Mouse (Mus musculus): ENCODE measurements around the gene Wdr43.
"Not testable (repeated sequence)": the region's sequence is repeated elsewhere in the genome, so short reads cannot be mapped to it uniquely, and the experiment has no call there.

Wdr43 gene

GRCm38 (mm10) chr17:71615638-71616318, at the start of gene Wdr43:
Wdr43 (plus strand) TSS chr17:71615895.
- peak; percentile 97 for DNase-seq

GRCm38 (mm10) chr17:71579176-71579705, 36.5 kb upstream of the Wdr43 start:
- no peak for DNase-seq

GRCm38 (mm10) chr17:71597881-71598658, 17.6 kb upstream of the Wdr43 start:
- no peak for DNase-seq

GRCm38 (mm10) chr17:71598659-71599554, 16.8 kb upstream of the Wdr43 start:
- peak; percentile 95 for DNase-seq

- no peak for DNase-seq
Observed at GRCm38 (mm10) chr17:71616319-71617032, 781 bp downstream of the Wdr43 start.

GRCm38 (mm10) chr17:71617033-71617362, 1.3 kb downstream of the Wdr43 start:
- DNase-seq = no peak

GRCm38 (mm10) chr17:71617974-71618373, 2.3 kb downstream of the Wdr43 start:
- DNase-seq = no peak

- DNase-seq = no peak
Observed at GRCm38 (mm10) chr17:71631806-71632205, 16.1 kb downstream of the Wdr43 start.

- no peak for DNase-seq
Observed at GRCm38 (mm10) chr17:71633350-71633749, 17.7 kb downstream of the Wdr43 start.

GRCm38 (mm10) chr17:71636786-71637185, 21.1 kb downstream of the Wdr43 start:
- no peak for DNase-seq

- DNase-seq = no peak
Observed at GRCm38 (mm10) chr17:71637750-71638265, 22.1 kb downstream of the Wdr43 start.

- not testable (repeated sequence) for DNase-seq
Observed at GRCm38 (mm10) chr17:71639056-71639455, 23.4 kb downstream of the Wdr43 start.

GRCm38 (mm10) chr17:71640421-71641085, 24.9 kb downstream of the Wdr43 start:
- DNase-seq = no peak

GRCm38 (mm10) chr17:71642190-71642589, 26.5 kb downstream of the Wdr43 start:
- DNase-seq = no peak

GRCm38 (mm10) chr17:71650011-71650410, 34.3 kb downstream of the Wdr43 start:
- no peak for DNase-seq

- no peak for DNase-seq
Observed at GRCm38 (mm10) chr17:71652495-71652894, 36.8 kb downstream of the Wdr43 start.

- DNase-seq = no peak
Observed at GRCm38 (mm10) chr17:71652934-71653333, 37.2 kb downstream of the Wdr43 start.

GRCm38 (mm10) chr17:71657521-71657920, 41.8 kb downstream of the Wdr43 start:
- no peak for DNase-seq

GRCm38 (mm10) chr17:71658666-71659065, 43.0 kb downstream of the Wdr43 start:
- DNase-seq = no peak

GRCm38 (mm10) chr17:71660390-71660789, 44.7 kb downstream of the Wdr43 start:
- no peak for DNase-seq

- DNase-seq = peak; percentile 54
Observed at GRCm38 (mm10) chr17:71662751-71663250, 47.1 kb downstream of the Wdr43 start.

Data from layer of hippocampus, adult 9-11 months (tissue).